Mouse (Mus musculus) cerebellum, postnatal 25 days (tissue): ENCODE results near the gene St6galnac5.

ENCODE experiments used
- DNase-seq, 2 experiments: peaks; one replicate each; pipeline ENCODE4 v3.0.0; 2021; ENCODE audit warnings: mixed read lengths in 2 of 2

Gene St6galnac5

GRCm38 (mm10) chr3:152950299-152950698 lies 31.7 kb downstream of the St6galnac5 start:
- DNase-seq: no peak

- DNase-seq: no peak
Observed at GRCm38 (mm10) chr3:152949233-152949777, 32.7 kb downstream of the St6galnac5 start.

- DNase-seq: no peak
Observed at GRCm38 (mm10) chr3:152948556-152948955, 33.5 kb downstream of the St6galnac5 start.

- no peak for DNase-seq
Observed at GRCm38 (mm10) chr3:152947031-152947640, 34.9 kb downstream of the St6galnac5 start.

- no peak for DNase-seq
Observed at GRCm38 (mm10) chr3:152944766-152945165, 37.3 kb downstream of the St6galnac5 start.

- no peak for DNase-seq
Observed at GRCm38 (mm10) chr3:152942985-152943384, 39.1 kb downstream of the St6galnac5 start.

GRCm38 (mm10) chr3:152941671-152942070 lies 40.4 kb downstream of the St6galnac5 start:
- no peak for DNase-seq

GRCm38 (mm10) chr3:152936313-152936712 lies 45.7 kb downstream of the St6galnac5 start:
- no peak for DNase-seq

- DNase-seq: no peak
Observed at GRCm38 (mm10) chr3:152933737-152934136, 48.3 kb downstream of the St6galnac5 start.

- DNase-seq: no peak
Observed at GRCm38 (mm10) chr3:152932544-152932943, 49.5 kb downstream of the St6galnac5 start.

GRCm38 (mm10) chr3:152932096-152932495 lies 50.0 kb downstream of the St6galnac5 start:
- DNase-seq: no peak

- no peak for DNase-seq
Observed at GRCm38 (mm10) chr3:152931354-152931753, 50.7 kb downstream of the St6galnac5 start.

- DNase-seq: no peak
Observed at GRCm38 (mm10) chr3:152929788-152930281, 52.2 kb downstream of the St6galnac5 start.

GRCm38 (mm10) chr3:152929256-152929787 lies 52.7 kb downstream of the St6galnac5 start:
- DNase-seq: no peak

- no peak for DNase-seq
Observed at GRCm38 (mm10) chr3:152928287-152928975, 53.6 kb downstream of the St6galnac5 start.

GRCm38 (mm10) chr3:152926166-152926565 lies 55.9 kb downstream of the St6galnac5 start:
- DNase-seq: no peak

GRCm38 (mm10) chr3:152925364-152925763 lies 56.7 kb downstream of the St6galnac5 start:
- no peak for DNase-seq

GRCm38 (mm10) chr3:152923530-152923929 lies 58.5 kb downstream of the St6galnac5 start:
- DNase-seq: no peak

GRCm38 (mm10) chr3:152920365-152920764 lies 61.7 kb downstream of the St6galnac5 start:
- DNase-seq: no peak

GRCm38 (mm10) chr3:152919101-152919500 lies 62.9 kb downstream of the St6galnac5 start:
- no peak for DNase-seq

GRCm38 (mm10) chr3:152917579-152917978 lies 64.5 kb downstream of the St6galnac5 start:
- no peak for DNase-seq

GRCm38 (mm10) chr3:152914376-152914775 lies 67.7 kb downstream of the St6galnac5 start:
- DNase-seq: no peak

- DNase-seq: no peak
Observed at GRCm38 (mm10) chr3:152913625-152914024, 68.4 kb downstream of the St6galnac5 start.

- DNase-seq: no peak
Observed at GRCm38 (mm10) chr3:152913150-152913549, 68.9 kb downstream of the St6galnac5 start.
